In genomic region chr8:3556114-3556513, GRCm38 (mm10) we compare ENCODE assay signal across 8 mouse cellular contexts. TPM values are rescaled to one million over a fixed set of nuclear protein-coding genes. Genes with fewer than 3 reads are reported as not detected.
DNase-seq lines count a peak whose midpoint lies in the region; ATAC-seq and TF ChIP-seq lines count a peak whose summit lies in the region.

No protein-coding gene starts in this region.

- DNase-seq in liver, embryonic 11.5 days (ENCODE audit: low spot score): no peak
- DNase-seq in liver: no peak
- DNase-seq in layer of hippocampus, adult 8-10 months (ENCODE audit: low spot score in 2 of 2): no peak
- no peak for DNase-seq in adipocyte (ENCODE audit: low spot score)
- DNase-seq in thymus, adult 2 months: no peak

- H3K4me1 ChIP-seq in liver, embryonic 11.5 days (replicated peaks; ENCODE audit: control insufficient read depth, insufficient read depth, low read length): no peaks in the 10 kb centered on the region
- no peaks in the 10 kb centered on the region for H3K4me1 ChIP-seq in forebrain, embryonic 13.5 days
- H3K4me1 ChIP-seq in limb, embryonic 12.5 days (replicated peaks): no peaks in the 10 kb centered on the region
- H3K4me1 ChIP-seq in neural tube, embryonic 14.5 days (ENCODE audit: control insufficient read depth, insufficient read depth, low read length): no peaks in the 10 kb centered on the region
- H3K4me1 ChIP-seq in thymus, adult 2 months (replicated peaks; ENCODE audit: control insufficient read depth, insufficient read depth, low read length): no peaks in the 10 kb centered on the region

- H3K36me3 ChIP-seq in liver, embryonic 11.5 days (ENCODE audit: control insufficient read depth, insufficient read depth, low read length): no peaks in the 10 kb centered on the region
- H3K36me3 ChIP-seq in forebrain, embryonic 13.5 days (ENCODE audit: poor library complexity, severe bottlenecking): no peaks in the 10 kb centered on the region
- no peaks in the 10 kb centered on the region for H3K36me3 ChIP-seq in limb, embryonic 12.5 days
- no peaks in the 10 kb centered on the region for H3K36me3 ChIP-seq in neural tube, embryonic 14.5 days (ENCODE audit: control insufficient read depth, insufficient read depth, low read length)
- no peaks in the 10 kb centered on the region for H3K36me3 ChIP-seq in thymus, adult 2 months (ENCODE audit: control insufficient read depth, insufficient read depth, low read length)

- TF ChIP-seq CTCF in thymus, adult 2 months (IDR thresholded peaks at IDR 0.05; ENCODE audit: borderline replicate concordance, control insufficient read depth, extremely low read depth, insufficient read depth, low read length, poor library complexity): no peak

- peak; percentile 82 for ATAC-seq in liver, embryonic 11.5 days (replicated peaks; ENCODE audit: low FRiP score)
- ATAC-seq in forebrain, embryonic 13.5 days: peak; percentile 85
- peak; percentile 97 for ATAC-seq in limb, embryonic 12.5 days (ENCODE audit: insufficient number of reproducible peaks, insufficient read depth, low FRiP score, low TSS enrichment, low read depth)
- peak; percentile 93 for ATAC-seq in neural tube, embryonic 14.5 days (ENCODE audit: low read depth)

- no peak overlapping the region for H3K4me2 ChIP-seq in liver, embryonic 11.5 days
- H3K4me2 ChIP-seq in forebrain, embryonic 13.5 days: no peak overlapping the region
- no peak overlapping the region for H3K4me2 ChIP-seq in limb, embryonic 12.5 days
- H3K4me2 ChIP-seq in neural tube, embryonic 14.5 days (ENCODE audit: low read depth, low read length): no peak overlapping the region

- H3K9me3 ChIP-seq in liver, embryonic 11.5 days (ENCODE audit: control insufficient read depth, low read length): peaks cover 4% of the 10 kb centered on the region; the same call in 1 of the 2 replicates
- H3K9me3 ChIP-seq in forebrain, embryonic 13.5 days (replicated peaks): no peaks in the 10 kb centered on the region
- H3K9me3 ChIP-seq in limb, embryonic 12.5 days: no peaks in the 10 kb centered on the region
- H3K9me3 ChIP-seq in neural tube, embryonic 14.5 days (ENCODE audit: control insufficient read depth, low read length): no peaks in the 10 kb centered on the region

- TF ChIP-seq POLR2A in thymus, adult 2 months (IDR thresholded peaks at IDR 0.05; ENCODE audit: control insufficient read depth, extremely low read depth, insufficient read depth, low read length, poor library complexity): no peak

- H3K9ac ChIP-seq in liver, embryonic 11.5 days (ENCODE audit: low read depth, low read length): no peak overlapping the region
- H3K9ac ChIP-seq in forebrain, embryonic 13.5 days: no peak overlapping the region
- no peak overlapping the region for H3K9ac ChIP-seq in limb, embryonic 12.5 days (replicated peaks)
- H3K9ac ChIP-seq in neural tube, embryonic 14.5 days (replicated peaks; ENCODE audit: low read depth, low read length): no peak overlapping the region

- H3K27me3 ChIP-seq in liver, embryonic 11.5 days (replicated peaks; ENCODE audit: control insufficient read depth, insufficient read depth, low read length): no peaks in the 10 kb centered on the region
- H3K27me3 ChIP-seq in forebrain, embryonic 13.5 days: no peaks in the 10 kb centered on the region
- H3K27me3 ChIP-seq in limb, embryonic 12.5 days: no peaks in the 10 kb centered on the region
- H3K27me3 ChIP-seq in neural tube, embryonic 14.5 days (ENCODE audit: control insufficient read depth, insufficient read depth, low read length): no peaks in the 10 kb centered on the region
- no peaks in the 10 kb centered on the region for H3K27me3 ChIP-seq in thymus, adult 2 months (ENCODE audit: control insufficient read depth, insufficient read depth, low read length)

- WGBS in liver, embryonic 11.5 days: 61% methylated on average over 4 of the region's 4 CpGs
- 64% methylated on average over 4 of the region's 4 CpGs for WGBS in forebrain, embryonic 13.5 days
- WGBS in limb, embryonic 12.5 days: 61% methylated on average over 4 of the region's 4 CpGs
- WGBS in neural tube, embryonic 14.5 days: 66% methylated on average over 4 of the region's 4 CpGs
- WGBS in thymus, adult 2 months: 58% methylated on average over 4 of the region's 4 CpGs

- no peak overlapping the region for H3K27ac ChIP-seq in liver, embryonic 11.5 days (ENCODE audit: low read depth, low read length)
- no peak overlapping the region for H3K27ac ChIP-seq in forebrain, embryonic 13.5 days
- no peak overlapping the region for H3K27ac ChIP-seq in limb, embryonic 12.5 days
- H3K27ac ChIP-seq in neural tube, embryonic 14.5 days (ENCODE audit: low read depth, low read length): no peak overlapping the region
- no peak overlapping the region for H3K27ac ChIP-seq in thymus, adult 2 months (ENCODE audit: control insufficient read depth, insufficient read depth, low read length)

- no peak overlapping the region for H3K4me3 ChIP-seq in liver, embryonic 11.5 days (ENCODE audit: low read depth, low read length)
- H3K4me3 ChIP-seq in forebrain, embryonic 13.5 days: no peak overlapping the region
- no peak overlapping the region for H3K4me3 ChIP-seq in limb, embryonic 12.5 days (replicated peaks)
- no peak overlapping the region for H3K4me3 ChIP-seq in neural tube, embryonic 14.5 days (ENCODE audit: low read depth, low read length)
- no peak overlapping the region for H3K4me3 ChIP-seq in thymus, adult 2 months (ENCODE audit: control insufficient read depth, insufficient read depth, low read length)

RNA-seq across cellular contexts. Expression of gene C330021F23Rik, which starts 11.7 kb away (rescaled TPM):
- polyA plus RNA-seq in liver, embryonic 11.5 days (2014; fragmentation: Nextera tagmentation; extraction: Ambion mirVana): 3.0 and 4.9 TPM in 2 replicates
- polyA plus RNA-seq in forebrain, embryonic 13.5 days (2015; fragmentation: Nextera tagmentation; extraction: Ambion mirVana): 1.6 and 2.3 TPM in 2 replicates
- polyA plus RNA-seq in limb, embryonic 12.5 days (2016; fragmentation: Nextera tagmentation; extraction: Ambion mirVana): 0.69 and 0.74 TPM in 2 replicates
- 0.60 TPM in 1 of 2 replicates, not detected in the other for polyA plus RNA-seq in neural tube, embryonic 14.5 days (2014; fragmentation: Nextera tagmentation; extraction: Ambion mirVana)
- total RNA-seq in layer of hippocampus, adult 8-10 months (2022): under 1 TPM in 1 of 4 experiments, not detected in 3; 0.56 TPM
- polyA plus RNA-seq in thymus, adult 2 months (2012; rRNA removed): not detected in 2 replicates

RNA-seq across cellular contexts. Expression of gene Camsap3, which starts 31.0 kb away (rescaled TPM):
- 3.5 and 3.9 TPM in 2 replicates for polyA plus RNA-seq in liver, embryonic 11.5 days (2014; fragmentation: Nextera tagmentation; extraction: Ambion mirVana)
- 19.5 and 19.9 TPM in 2 replicates for polyA plus RNA-seq in forebrain, embryonic 13.5 days (2015; fragmentation: Nextera tagmentation; extraction: Ambion mirVana)
- polyA plus RNA-seq in limb, embryonic 12.5 days (2016; fragmentation: Nextera tagmentation; extraction: Ambion mirVana): 7.0 and 8.5 TPM in 2 replicates
- polyA plus RNA-seq in neural tube, embryonic 14.5 days (2014; fragmentation: Nextera tagmentation; extraction: Ambion mirVana): 51.3 and 52.9 TPM in 2 replicates
- 10 to 100 TPM; 31.9 to 34.0 (median 32.6) TPM for total RNA-seq in layer of hippocampus, adult 8-10 months (2022)
- 2.6 and 2.7 TPM in 2 replicates for polyA plus RNA-seq in thymus, adult 2 months (2012; rRNA removed)

RNA-seq across cellular contexts. Expression of gene Pnpla6, which starts 40.9 kb away (rescaled TPM):
- 17.8 and 22.9 TPM in 2 replicates for polyA plus RNA-seq in liver, embryonic 11.5 days (2014; fragmentation: Nextera tagmentation; extraction: Ambion mirVana)
- 20.3 and 23.8 TPM in 2 replicates for polyA plus RNA-seq in forebrain, embryonic 13.5 days (2015; fragmentation: Nextera tagmentation; extraction: Ambion mirVana)
- 22.9 and 29.5 TPM in 2 replicates for polyA plus RNA-seq in limb, embryonic 12.5 days (2016; fragmentation: Nextera tagmentation; extraction: Ambion mirVana)
- 33.5 and 38.0 TPM in 2 replicates for polyA plus RNA-seq in neural tube, embryonic 14.5 days (2014; fragmentation: Nextera tagmentation; extraction: Ambion mirVana)
- 100 to 1,000 TPM in 1 of 4 experiments, 10 to 100 TPM in 3; 66.7 to 102 (median 88.9) TPM for total RNA-seq in layer of hippocampus, adult 8-10 months (2022)
- polyA plus RNA-seq in thymus, adult 2 months (2012; rRNA removed): 56.1 and 61.6 TPM in 2 replicates

RNA-seq across cellular contexts. Expression of gene Mcoln1, which starts 55.9 kb away (rescaled TPM):
- polyA plus RNA-seq in liver, embryonic 11.5 days (2014; fragmentation: Nextera tagmentation; extraction: Ambion mirVana): 36.2 and 39.8 TPM in 2 replicates
- polyA plus RNA-seq in forebrain, embryonic 13.5 days (2015; fragmentation: Nextera tagmentation; extraction: Ambion mirVana): 68.5 and 68.7 TPM in 2 replicates
- polyA plus RNA-seq in limb, embryonic 12.5 days (2016; fragmentation: Nextera tagmentation; extraction: Ambion mirVana): 52.9 and 59.4 TPM in 2 replicates
- polyA plus RNA-seq in neural tube, embryonic 14.5 days (2014; fragmentation: Nextera tagmentation; extraction: Ambion mirVana): 64.9 and 86.5 TPM in 2 replicates
- total RNA-seq in layer of hippocampus, adult 8-10 months (2022): 10 to 100 TPM; 83.5 to 97.9 (median 89.6) TPM
- polyA plus RNA-seq in thymus, adult 2 months (2012; rRNA removed): 312 and 481 TPM in 2 replicates
